Mouse (Mus musculus) liver, postnatal 0 days (tissue): ENCODE data around the gene Hoxa3. TPM values are rescaled to one million over a fixed set of nuclear protein-coding genes. Genes with fewer than 3 reads are reported as not detected.

ENCODE experiments used
- ATAC-seq: fragments of 200-750 bp; cut with Nextera tagmentation; 2 replicates; pipeline ENCODE4 v1.8.0; 2017; ENCODE audit warnings: mild to moderate bottlenecking, moderate library complexity
- DNase-seq: peaks from one replicate; pipeline ENCODE4 v3.0.0-alpha.2; 2016
- H3K27ac ChIP-seq: fragments of 300-500 bp; sonication (generic); 2 replicates; pipeline ENCODE4 v1.5.1; 2014; ENCODE audit warnings: antibody characterized with exemption, moderate library complexity, mild to moderate bottlenecking, low read depth
- H3K27me3 ChIP-seq: fragments of 300-500 bp; sonication (generic); 2 replicates; pipeline ENCODE4 v1.6.1; 2014; ENCODE audit warnings: low read length, control low read depth, mixed read lengths; ENCODE audit not compliant: insufficient read depth
- H3K36me3 ChIP-seq: fragments of 300-500 bp; sonication (generic); replicated peaks from 2 replicates; pipeline ENCODE4 v1.6.1; 2014; ENCODE audit warnings: mild to moderate bottlenecking, control low read depth, low read length, moderate library complexity, mixed read lengths; ENCODE audit not compliant: insufficient read depth
- H3K4me1 ChIP-seq: fragments of 300-500 bp; sonication (generic); 2 replicates; pipeline ENCODE4 v1.6.1; 2014; ENCODE audit warnings: antibody characterized with exemption, mild to moderate bottlenecking, control low read depth; ENCODE audit not compliant: insufficient read depth
- H3K4me2 ChIP-seq: fragments of 300-500 bp; sonication (generic); 2 replicates; pipeline ENCODE4 v1.6.1; 2014; ENCODE audit warnings: low read depth, mild to moderate bottlenecking, low read length, moderate library complexity, mixed read lengths
- H3K4me3 ChIP-seq: fragments of 300-500 bp; sonication (generic); 2 replicates; pipeline ENCODE4 v1.5.1; 2014; ENCODE audit warnings: low read depth, low read length
- H3K9ac ChIP-seq: fragments of 300-500 bp; sonication (generic); replicated peaks from 2 replicates; pipeline ENCODE4 v1.6.1; 2014; ENCODE audit warnings: mild to moderate bottlenecking, moderate library complexity
- H3K9me3 ChIP-seq: fragments of 300-500 bp; sonication (generic); 2 replicates; pipeline ENCODE4 v1.6.1; 2016; ENCODE audit warnings: mild to moderate bottlenecking, control low read depth, low read length, mixed read lengths
- CTCF ChIP-seq: sonication (generic); IDR thresholded peaks from 2 replicates; pipeline ENCODE4 v1.5.1; 2016; ENCODE audit warnings: antibody characterized with exemption, low read depth
- EP300 ChIP-seq: IDR thresholded peaks from 2 replicates; pipeline ENCODE4 v1.6.1; 2016; ENCODE audit warnings: antibody characterized with exemption, low read depth, mild to moderate bottlenecking
- WGBS: fragments of 180-500 bp; shearing (Covaris S2); extraction: QIAGEN DNeasy Blood & Tissue Kit; methylation state at CpG from one replicate; pipeline ENCODE4 v1.1.7; 2014; ENCODE audit not compliant: insufficient replicate concordance; 5-methylcytosine and 5-hydroxymethylcytosine counted together
- polyA plus RNA-seq: library from polyadenylated mRNA; unstranded; fragments of >200 nt; fragmentation: Nextera tagmentation; extraction: Ambion mirVana; gene quantifications from 2 replicates; pipeline ENCODE4 v1.2.1, GENCODE M21; 2015

The Hoxa3 gene
- polyA plus RNA-seq, 1 experiment from 2014 or later, result 0.16 TPM

DNA sequence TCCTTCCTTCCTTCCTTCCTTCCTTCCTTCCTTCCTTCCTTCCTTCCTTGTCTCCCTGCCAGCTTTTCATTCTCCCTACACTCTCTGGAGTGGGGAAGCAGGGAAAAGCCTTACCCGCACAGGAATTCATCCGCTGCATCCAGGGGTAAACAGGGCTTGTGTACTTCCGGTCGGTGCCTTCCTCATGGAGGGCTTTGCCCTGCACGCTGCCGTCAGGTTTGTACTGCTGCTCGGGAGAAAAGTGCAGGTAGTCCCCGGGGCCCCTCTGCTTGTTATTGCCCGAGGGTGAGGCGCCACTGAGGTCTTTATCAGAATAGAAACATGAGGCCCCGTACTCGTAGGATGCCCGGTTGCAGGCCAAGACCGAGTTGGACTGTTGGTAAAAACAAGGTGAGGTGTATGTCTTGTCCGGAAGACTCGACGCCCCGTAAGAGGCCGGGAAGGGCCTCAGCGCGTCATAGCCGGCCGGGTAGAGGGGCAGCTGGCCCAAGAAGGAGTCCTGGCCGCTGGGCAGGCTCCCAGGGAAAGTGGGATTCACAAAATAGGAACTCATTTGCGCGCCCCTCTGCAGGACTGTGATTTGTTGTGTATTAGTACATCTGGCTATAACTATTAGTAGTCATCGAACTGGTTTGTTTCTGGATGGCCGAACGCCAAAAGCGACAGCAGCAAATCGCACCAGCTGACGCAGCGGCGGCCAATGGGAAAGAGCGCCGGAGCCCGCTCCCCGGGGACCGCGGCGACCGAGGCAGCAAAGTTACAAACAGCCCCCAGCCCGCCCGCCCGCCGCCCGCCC lies 4.9 kb downstream of the Hoxa3 start, which contains the start of gene Hoxa6:
Gene Hoxa6, minus strand, starts transcription at position 651 of the 796 bp plus-strand sequence.
- peak within 1 kb of the TSS; percentile 29 for H3K4me3 ChIP-seq
- DNase-seq, result peak; percentile 39
- peaks cover 97% of the 10 kb centered on the region for H3K27me3 ChIP-seq

DNA sequence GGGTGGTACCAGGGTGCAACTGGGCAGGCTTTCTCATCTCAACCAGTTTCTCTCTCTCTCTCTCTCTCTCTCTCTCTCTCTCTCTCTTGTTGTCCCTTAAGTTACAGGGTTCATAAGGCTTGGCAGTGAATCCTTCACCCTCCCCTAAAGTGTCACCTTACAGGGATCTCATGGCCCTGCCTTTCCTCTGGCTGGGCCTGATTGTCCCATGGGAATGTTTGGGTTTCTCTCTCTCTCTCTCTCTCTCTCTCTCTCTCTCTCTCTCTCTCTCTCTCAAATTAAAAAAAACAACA lies 5.5 kb downstream of the Hoxa3 start:
- Histone ChIP-seq H3K9me3 (no peaks in the 10 kb centered on the region), H3K36me3 (no peaks in the 10 kb centered on the region), H3K9ac (no peak overlapping the region), H3K27me3 (peaks cover 97% of the 10 kb centered on the region), H3K4me1 (peaks cover 6% of the 10 kb centered on the region), H3K4me3 (no peak overlapping the region), H3K4me2 (no peak overlapping the region), H3K27ac (no peak overlapping the region)
- no peak for DNase-seq
- no peak for ATAC-seq
- no peak for TF ChIP-seq EP300
- no peak for TF ChIP-seq CTCF

More for the DNA sequence above, 4.9 kb downstream of the Hoxa3 start, which contains the start of gene Hoxa6:
- Histone ChIP-seq H3K4me2 (peak within 1 kb of the TSS; percentile 52), H3K9ac (no peak within 1 kb of the TSS), H3K27ac (no peak within 1 kb of the TSS), H3K9me3 (no peaks in the 10 kb centered on the region), H3K36me3 (no peaks in the 10 kb centered on the region), H3K4me1 (peaks cover 6% of the 10 kb centered on the region)
- no peak for ATAC-seq
- TF ChIP-seq EP300, result no peak
- TF ChIP-seq CTCF, result no peak
- WGBS, result 11% methylated on average over 47 of the region's 47 CpGs

DNA sequence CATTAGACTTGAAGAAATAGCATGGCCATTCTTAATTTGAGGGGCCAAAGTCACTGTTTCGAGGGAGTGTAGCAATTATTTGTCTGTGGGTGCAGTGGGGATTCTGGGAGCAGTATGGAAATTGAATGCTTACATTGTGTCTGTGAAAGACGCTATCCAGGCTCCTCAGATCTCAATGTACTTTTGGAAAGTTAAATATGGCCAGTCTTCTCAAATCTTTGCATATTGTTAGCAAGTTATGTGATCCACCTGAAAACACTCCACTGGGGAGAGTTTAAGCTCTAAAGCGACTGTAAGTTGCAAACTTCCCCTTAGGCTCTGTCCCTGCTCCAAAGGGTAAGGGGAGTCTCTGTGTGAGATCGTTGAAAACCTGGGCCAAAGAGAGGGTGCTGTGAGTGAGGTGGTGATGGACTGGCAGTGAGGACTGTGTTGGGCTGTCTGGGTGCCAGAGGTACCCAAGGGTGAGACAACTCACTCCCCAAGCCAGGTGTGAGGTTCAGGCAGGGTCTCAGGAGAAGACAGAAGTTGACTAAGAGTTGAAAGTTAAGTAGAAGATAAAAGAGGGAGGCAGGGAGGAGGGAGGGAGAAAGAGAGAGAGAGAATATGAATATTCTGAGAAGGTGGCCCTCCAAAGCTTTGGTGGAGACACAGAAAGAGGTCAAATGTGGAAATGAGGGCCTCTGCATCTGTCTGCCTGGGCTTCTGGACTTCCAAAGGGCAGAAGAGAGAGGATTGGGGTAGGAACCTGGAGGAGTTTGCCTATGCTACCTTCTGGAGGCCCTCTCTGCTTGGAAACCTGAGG lies 6.1 kb downstream of the Hoxa3 start:
- DNase-seq (no peak), ATAC-seq (no peak)
- Histone ChIP-seq H3K27me3 (peaks cover 95% of the 10 kb centered on the region), H3K36me3 (no peaks in the 10 kb centered on the region), H3K4me3 (no peak overlapping the region), H3K27ac (no peak overlapping the region), H3K4me2 (no peak overlapping the region), H3K4me1 (peaks cover 6% of the 10 kb centered on the region; the same call in 1 of the 2 replicates), H3K9me3 (no peaks in the 10 kb centered on the region), H3K9ac (no peak overlapping the region)
- WGBS, result 35% methylated on average over 4 of the region's 4 CpGs
- no peak for TF ChIP-seq CTCF
- no peak for TF ChIP-seq EP300

DNA sequence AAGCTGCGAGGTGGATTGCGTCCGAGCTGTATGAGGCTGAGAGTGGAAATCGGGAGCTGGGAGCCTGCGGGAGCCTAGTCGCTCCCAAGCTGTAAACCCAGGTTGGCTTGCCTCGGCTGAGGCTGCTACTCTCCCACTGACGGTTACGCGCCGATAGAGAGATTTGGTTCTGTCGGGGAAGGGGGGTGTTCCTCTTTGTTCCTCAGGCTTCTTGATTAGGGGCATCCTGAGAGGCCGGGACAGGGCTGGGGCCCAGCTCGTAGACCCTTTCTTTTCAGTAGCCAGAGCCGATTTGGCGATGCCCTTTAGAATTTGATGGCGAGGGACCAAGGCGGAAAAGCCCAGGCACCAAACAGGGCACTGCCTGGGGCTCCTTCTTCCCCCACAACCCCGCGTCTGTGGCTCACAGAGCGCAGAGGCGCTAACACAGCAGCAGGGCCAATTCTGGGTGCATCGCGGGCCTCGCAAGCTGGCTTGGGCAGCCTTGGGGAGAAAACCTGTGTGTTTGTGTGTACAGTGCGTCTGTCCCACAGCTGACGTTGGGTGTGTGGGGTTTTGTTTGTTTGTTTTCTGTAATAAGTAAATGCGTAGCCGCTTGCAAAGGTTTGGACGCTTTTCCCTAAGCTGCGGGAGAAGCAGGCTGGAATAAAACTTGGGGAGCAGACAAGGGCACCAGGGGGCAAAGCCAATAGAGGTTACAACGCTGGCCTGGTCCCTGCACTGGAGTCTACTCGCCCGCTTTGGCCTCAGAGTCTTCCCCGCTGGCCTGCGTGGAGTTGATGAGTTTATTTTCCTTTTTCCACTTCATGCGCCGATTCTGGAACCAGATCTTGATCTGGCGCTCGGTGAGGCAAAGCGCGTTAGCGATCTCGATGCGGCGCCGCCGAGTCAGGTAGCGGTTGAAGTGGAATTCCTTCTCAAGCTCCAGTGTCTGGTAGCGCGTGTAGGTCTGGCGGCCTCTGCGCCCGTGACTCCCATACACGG lies 7.2 kb downstream of the Hoxa3 start:
- H3K4me1 ChIP-seq, result peaks cover 6% of the 10 kb centered on the region; the same call in 1 of the 2 replicates
- no peak for DNase-seq
- H3K4me2 ChIP-seq, result no peak overlapping the region
- no peak for ATAC-seq
- H3K4me3 ChIP-seq, result no peak overlapping the region
- peaks cover 93% of the 10 kb centered on the region for H3K27me3 ChIP-seq
- H3K9ac ChIP-seq, result no peak overlapping the region
- 52% methylated on average over 55 of the region's 55 CpGs for WGBS
- no peaks in the 10 kb centered on the region for H3K36me3 ChIP-seq
- no peaks in the 10 kb centered on the region for H3K9me3 ChIP-seq
- no peak for TF ChIP-seq CTCF
- H3K27ac ChIP-seq, result no peak overlapping the region

DNA sequence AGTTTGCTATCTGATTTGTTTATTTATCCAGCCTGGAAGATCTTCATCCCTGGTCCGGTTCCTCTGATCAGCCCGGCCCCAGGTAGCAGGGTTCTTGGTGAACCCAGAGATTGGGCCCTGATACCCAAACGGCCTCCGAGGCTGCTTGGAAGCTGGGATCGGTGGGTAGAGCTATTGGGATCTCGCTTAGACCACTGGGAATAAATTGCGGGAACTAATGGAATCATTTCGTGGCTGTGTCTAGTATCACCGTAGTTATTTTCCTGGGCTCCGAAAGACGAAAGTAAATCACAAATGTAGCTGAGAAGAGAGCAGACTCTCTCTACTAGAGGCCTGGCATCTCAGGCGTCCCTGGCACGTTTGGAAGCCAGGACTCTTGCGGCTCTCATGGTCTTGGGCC lies 7.9 kb downstream of the Hoxa3 start:
- H3K9ac ChIP-seq, result no peak overlapping the region
- H3K36me3 ChIP-seq, result no peaks in the 10 kb centered on the region
- H3K4me1 ChIP-seq, result peaks cover 6% of the 10 kb centered on the region; the same call in 1 of the 2 replicates
- DNase-seq, result no peak
- no peak overlapping the region for H3K27ac ChIP-seq
- TF ChIP-seq CTCF, result no peak
- no peak for TF ChIP-seq EP300
- 53% methylated on average over 14 of the region's 14 CpGs for WGBS
- no peaks in the 10 kb centered on the region for H3K9me3 ChIP-seq
- no peak overlapping the region for H3K4me3 ChIP-seq
- H3K27me3 ChIP-seq, result peaks cover 93% of the 10 kb centered on the region
- ATAC-seq, result no peak
- no peak overlapping the region for H3K4me2 ChIP-seq
